Mouse (Mus musculus) heart, adult 9 months (tissue): ENCODE measurements at regions not wholly inside any gene's neighbourhood (a gene's known extent, or its start where the extent isn't known, plus 50 kb on each side); places are given as distances from the start of the nearest gene placed in this dataset.

Experiments
- DNase-seq, 2 experiments: peaks; one replicate each; pipeline ENCODE4 v3.0.0; 2022; ENCODE audit warnings: low spot score in 2 of 2

DNA sequence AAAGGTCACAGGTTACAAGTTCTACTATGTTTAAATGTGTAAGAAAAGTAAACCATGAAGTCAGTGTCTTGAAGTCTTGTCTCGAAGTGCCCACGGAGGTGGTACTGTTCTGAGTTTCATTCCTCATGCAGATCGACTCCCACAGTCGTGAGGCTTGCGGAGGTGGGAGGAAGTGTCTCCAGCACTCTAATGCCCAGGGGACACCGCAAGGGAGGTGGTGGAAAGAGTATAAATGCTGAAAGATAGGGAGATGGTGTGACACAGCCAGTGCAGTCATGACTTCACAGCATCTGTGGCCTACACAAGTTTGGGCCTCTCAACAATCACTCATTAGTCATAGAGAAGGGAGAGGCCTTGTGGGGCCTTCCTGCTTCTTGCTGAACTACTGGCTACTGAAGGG is 112.8 kb upstream of the Adra1d start:
- DNase-seq: no peak

- DNase-seq: no peak
These were observed 111.3 kb upstream of the Adra1d start for GRCm38 (mm10) chr2:131673351-131673750.

- DNase-seq: peak in 1 of 2 experiments; percentile 12
These were observed 110.6 kb upstream of the Adra1d start for GRCm38 (mm10) chr2:131672646-131673045.

DNA sequence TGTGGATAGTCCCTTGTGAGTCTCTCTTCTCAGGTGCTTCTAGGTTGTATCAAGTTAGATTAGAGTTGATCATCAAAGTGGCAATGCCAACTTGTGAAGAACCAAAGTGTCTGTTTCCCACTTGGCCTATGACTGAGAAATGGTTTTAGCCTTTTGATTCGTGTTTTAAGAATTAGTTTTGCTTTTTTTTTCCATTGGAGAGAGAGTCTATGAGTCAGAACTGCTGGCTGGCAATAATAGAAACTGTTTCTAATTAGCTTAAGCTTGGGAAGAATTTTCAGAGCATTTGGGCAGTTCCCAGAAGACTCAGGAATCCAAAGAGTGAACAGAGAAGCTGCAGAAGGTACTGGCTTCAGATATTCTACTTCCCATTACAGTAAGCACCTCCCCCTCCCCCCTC is 110.1 kb upstream of the Adra1d start:
- peak in 1 of 2 experiments; percentile 11 for DNase-seq

DNA sequence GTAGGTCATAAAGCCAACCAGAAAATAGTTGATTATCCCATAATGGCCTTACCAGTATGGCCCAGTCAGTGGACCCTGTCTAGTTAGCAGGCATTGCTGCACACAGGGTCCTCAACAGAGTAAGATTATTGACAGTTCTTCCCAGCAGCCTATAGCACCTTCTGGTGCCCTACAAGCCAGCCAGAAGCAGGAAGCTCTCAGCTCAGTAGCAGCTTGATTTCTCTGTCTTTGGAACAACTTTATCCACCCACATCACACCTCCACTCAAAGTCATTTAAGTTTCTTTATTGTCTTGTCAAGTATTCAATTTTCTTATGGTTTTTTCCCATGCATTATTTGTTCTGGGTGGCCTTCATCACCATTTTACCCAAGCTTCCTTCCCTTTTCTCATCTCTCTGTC is 108.8 kb upstream of the Adra1d start:
- no peak for DNase-seq

GRCm38 (mm10) chr2:131667874-131668273 is 105.8 kb upstream of the Adra1d start:
- no peak for DNase-seq

DNA sequence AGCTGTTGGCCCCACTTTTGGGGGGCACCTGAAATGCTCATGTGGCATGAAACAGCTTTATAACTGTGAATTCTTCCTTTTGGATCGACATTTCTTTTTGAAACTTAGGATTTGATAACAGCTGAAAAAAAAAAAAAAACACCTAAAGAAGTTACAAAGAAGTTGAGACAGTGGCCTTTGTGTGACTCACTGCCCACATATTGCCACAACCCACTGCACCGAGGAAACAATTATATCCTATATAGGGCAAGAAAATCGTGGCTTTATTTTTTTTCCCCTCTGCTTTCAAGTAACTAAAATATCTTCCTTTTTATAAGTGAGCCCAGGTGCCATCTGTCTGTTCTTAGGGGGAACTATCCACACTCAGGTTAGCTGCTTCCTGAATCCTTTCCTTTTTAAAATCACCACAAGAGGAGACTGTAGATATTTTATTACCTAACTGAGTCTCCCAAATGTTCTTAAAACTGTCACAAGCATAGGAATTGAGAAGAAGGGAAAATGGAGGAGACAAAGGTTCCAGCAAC is 104.8 kb upstream of the Adra1d start:
- DNase-seq: no peak

GRCm38 (mm10) chr2:131664575-131664974 is 102.5 kb upstream of the Adra1d start:
- no peak for DNase-seq

- no peak for DNase-seq
These were observed 101.2 kb upstream of the Adra1d start for GRCm38 (mm10) chr2:131663199-131663809.

- DNase-seq: peak; percentile 44 to 70
These were observed 90.1 kb upstream of the Adra1d start for GRCm38 (mm10) chr2:131652197-131652596.

DNA sequence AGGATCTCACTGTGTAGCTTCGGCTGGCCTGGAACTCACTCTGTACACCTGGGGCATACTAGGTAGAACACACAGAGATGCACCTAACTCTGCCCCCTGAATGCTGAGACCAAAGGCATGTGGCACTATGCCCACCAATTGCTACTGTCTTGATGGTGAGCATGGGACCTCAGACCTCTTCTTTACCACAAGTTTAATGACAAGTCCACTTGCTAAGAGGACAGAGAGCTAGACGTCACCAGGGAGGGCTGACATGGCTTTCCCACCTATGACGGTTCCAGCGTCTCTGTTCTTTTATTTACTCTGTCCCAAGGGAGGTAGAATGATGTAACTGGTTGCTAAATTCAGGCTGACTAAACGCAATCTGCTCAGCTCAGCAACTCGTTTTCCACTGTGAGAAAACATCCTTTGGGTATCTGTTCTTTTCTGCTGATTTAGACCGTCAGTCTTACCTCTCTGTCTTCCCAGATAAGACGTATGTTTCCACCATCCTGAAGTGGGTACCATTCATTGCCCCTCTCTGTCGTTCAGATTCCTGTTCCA is 88.6 kb upstream of the Adra1d start:
- DNase-seq: peak in 1 of 2 experiments; percentile 10

GRCm38 (mm10) chr2:131644166-131644858 is 82.2 kb upstream of the Adra1d start:
- no peak for DNase-seq

GRCm38 (mm10) chr2:131642456-131642855 is 80.4 kb upstream of the Adra1d start:
- no peak for DNase-seq

GRCm38 (mm10) chr2:131638996-131639605 is 77.0 kb upstream of the Adra1d start:
- DNase-seq: no peak

DNA sequence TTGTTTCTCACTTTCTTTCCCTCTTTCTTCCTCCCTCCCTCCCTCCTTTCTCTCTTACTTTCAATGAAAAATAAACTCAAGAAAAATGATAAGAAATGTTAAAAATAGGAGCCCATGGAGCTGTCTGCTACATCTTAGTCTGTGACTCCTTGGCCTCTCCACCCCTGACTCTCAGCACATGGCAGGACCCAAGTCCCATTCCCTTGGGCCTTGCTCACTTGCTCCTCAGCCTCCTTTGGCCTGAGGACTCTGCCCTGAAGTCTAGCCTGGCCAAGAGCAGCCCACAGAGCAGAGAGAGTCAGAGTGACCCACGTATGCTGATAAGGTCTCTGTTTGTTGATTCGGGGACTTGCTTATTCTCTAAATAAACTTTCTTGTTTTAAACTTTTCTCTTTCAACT is 73.7 kb upstream of the Adra1d start:
- peak in 1 of 2 experiments; percentile 4 for DNase-seq

GRCm38 (mm10) chr2:131617916-131618315 is 55.8 kb upstream of the Adra1d start:
- DNase-seq: no peak

GRCm38 (mm10) chr2:131612486-131612885 is 50.4 kb upstream of the Adra1d start:
- no peak for DNase-seq
